Mouse (Mus musculus) limb, embryonic 12.5 days (tissue): ENCODE data around the gene Smim24. TPM values are rescaled to one million over a fixed set of nuclear protein-coding genes. Genes with fewer than 3 reads are reported as not detected.

Experiments
- ATAC-seq: fragments of 200-750 bp; cut with Nextera tagmentation; 2 replicates; pipeline ENCODE4 v1.8.0; 2017; ENCODE audit warnings: low read depth, moderate TSS enrichment; ENCODE audit not compliant: insufficient number of reproducible peaks, insufficient read depth, low FRiP score, low TSS enrichment
- H3K27ac ChIP-seq: fragments of 300-500 bp; sonication (generic); 2 replicates; pipeline ENCODE4 v1.5.1; 2016; ENCODE audit warnings: mild to moderate bottlenecking, moderate library complexity
- H3K27me3 ChIP-seq: fragments of 300-500 bp; sonication (generic); 2 replicates; pipeline ENCODE4 v1.6.1; 2016; ENCODE audit warnings: mild to moderate bottlenecking, moderate library complexity
- H3K36me3 ChIP-seq: fragments of 300-500 bp; sonication (generic); 2 replicates; pipeline ENCODE4 v1.6.1; 2016; ENCODE audit warnings: mild to moderate bottlenecking, moderate library complexity
- H3K4me1 ChIP-seq: fragments of 300-500 bp; sonication (generic); replicated peaks from 2 replicates; pipeline ENCODE4 v1.6.1; 2016
- H3K4me2 ChIP-seq: fragments of 300-500 bp; sonication (generic); 2 replicates; pipeline ENCODE4 v1.6.1; 2016; ENCODE audit warnings: mild to moderate bottlenecking, moderate library complexity
- H3K4me3 ChIP-seq: fragments of 300-500 bp; sonication (generic); replicated peaks from 2 replicates; pipeline ENCODE4 v1.5.1; 2016; ENCODE audit warnings: mild to moderate bottlenecking
- H3K9ac ChIP-seq: fragments of 300-500 bp; sonication (generic); replicated peaks from 2 replicates; pipeline ENCODE4 v1.6.1; 2016; ENCODE audit warnings: mild to moderate bottlenecking, moderate library complexity
- H3K9me3 ChIP-seq: fragments of 300-500 bp; sonication (generic); 2 replicates; pipeline ENCODE4 v1.6.1; 2016; ENCODE audit warnings: mild to moderate bottlenecking, moderate library complexity
- WGBS: fragments of 180-500 bp; shearing (Covaris S2); methylation state at CpG from one replicate; pipeline ENCODE4 v1.1.7; 2016; 5-methylcytosine and 5-hydroxymethylcytosine counted together
- polyA plus RNA-seq: library from polyadenylated mRNA; unstranded; fragments of >200 nt; fragmentation: Nextera tagmentation; extraction: Ambion mirVana; gene quantifications from 2 replicates; pipeline ENCODE4 v1.2.1, GENCODE M21; 2016

Smim24 gene
- polyA plus RNA-seq, 1 experiment from 2014 or later = 2.9 TPM

GRCm38 (mm10) chr10:81425236-81425850, 32.5 kb downstream of the Smim24 start:
- Histone ChIP-seq H3K4me3 (peak overlapping the region; percentile 15), H3K27me3 (peaks cover 77% of the 10 kb centered on the region)

GRCm38 (mm10) chr10:81426081-81426671, 33.3 kb downstream of the Smim24 start:
- Histone ChIP-seq H3K4me1 (peaks cover 47% of the 10 kb centered on the region), H3K4me3 (peak overlapping the region; percentile 55), H3K9me3 (peaks cover 6% of the 10 kb centered on the region; the same call in 1 of the 2 replicates), H3K27ac (no peak overlapping the region), H3K4me2 (peak overlapping the region; percentile 89), H3K27me3 (peaks cover 76% of the 10 kb centered on the region), H3K9ac (peak overlapping the region; percentile 68), H3K36me3 (no peaks in the 10 kb centered on the region)
- WGBS = 3% methylated on average over 22 of the region's 33 CpGs
- ATAC-seq = no peak

More at GRCm38 (mm10) chr10:81425236-81425850, 32.5 kb downstream of the Smim24 start:
- Histone ChIP-seq H3K9me3 (peaks cover 6% of the 10 kb centered on the region; the same call in 1 of the 2 replicates), H3K27ac (no peak overlapping the region), H3K4me2 (peak overlapping the region; percentile 89), H3K9ac (peak overlapping the region; percentile 37; the same call in 1 of the 2 replicates), H3K4me1 (peaks cover 44% of the 10 kb centered on the region), H3K36me3 (peaks cover 4% of the 10 kb centered on the region; the same call in 1 of the 2 replicates)
- WGBS = 26% methylated on average over 10 of the region's 10 CpGs
- no peak for ATAC-seq

DNA sequence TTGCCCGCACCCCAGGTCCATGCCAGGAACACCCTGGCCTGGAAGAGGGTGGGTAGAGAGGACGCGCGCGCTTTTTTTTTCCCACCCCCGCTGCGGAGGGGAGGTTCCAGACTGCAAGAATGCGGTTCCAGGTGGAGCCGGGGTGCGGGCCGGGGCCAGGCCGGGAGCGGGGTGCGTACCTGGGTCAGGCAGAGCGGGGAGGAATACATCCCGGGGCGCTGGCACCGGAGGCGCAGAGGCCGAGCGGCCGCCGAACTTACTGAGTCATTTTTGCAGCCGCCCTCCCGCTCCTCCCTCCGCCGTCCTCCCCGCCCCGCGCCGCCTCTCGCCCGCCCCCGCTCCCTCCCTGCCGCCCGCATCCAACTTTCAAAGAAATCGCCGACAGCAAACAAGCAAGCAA, 34.0 kb downstream of the Smim24 start:
- H3K36me3 ChIP-seq = no peaks in the 10 kb centered on the region
- WGBS = under 1% methylated on average over 35 of the region's 38 CpGs
- H3K4me2 ChIP-seq = peak overlapping the region; percentile 89
- peaks cover 78% of the 10 kb centered on the region for H3K27me3 ChIP-seq
- peaks cover 6% of the 10 kb centered on the region; the same call in 1 of the 2 replicates for H3K9me3 ChIP-seq
- peak overlapping the region; percentile 55 for H3K4me3 ChIP-seq
- H3K9ac ChIP-seq = peak overlapping the region; percentile 68
- no peak for ATAC-seq
- H3K4me1 ChIP-seq = peaks cover 52% of the 10 kb centered on the region
- no peak overlapping the region for H3K27ac ChIP-seq

GRCm38 (mm10) chr10:81427327-81427726, 34.5 kb downstream of the Smim24 start:
- no peaks in the 10 kb centered on the region for H3K36me3 ChIP-seq
- H3K27ac ChIP-seq = no peak overlapping the region
- H3K4me2 ChIP-seq = peak overlapping the region; percentile 89
- peaks cover 6% of the 10 kb centered on the region; the same call in 1 of the 2 replicates for H3K9me3 ChIP-seq
- peaks cover 80% of the 10 kb centered on the region for H3K27me3 ChIP-seq
- ATAC-seq = no peak
- H3K9ac ChIP-seq = peak overlapping the region; percentile 68; the same call in 1 of the 2 replicates
- WGBS = 30% methylated on average over 3 of the region's 3 CpGs
- H3K4me3 ChIP-seq = peak overlapping the region; percentile 55
- H3K4me1 ChIP-seq = peaks cover 52% of the 10 kb centered on the region

GRCm38 (mm10) chr10:81427804-81428506, 35.1 kb downstream of the Smim24 start:
- H3K9me3 ChIP-seq = peaks cover 6% of the 10 kb centered on the region; the same call in 1 of the 2 replicates
- H3K4me3 ChIP-seq = no peak overlapping the region
- H3K4me1 ChIP-seq = peaks cover 54% of the 10 kb centered on the region
- no peak overlapping the region for H3K4me2 ChIP-seq
- WGBS = 76% methylated on average over 8 of the region's 8 CpGs
- ATAC-seq = no peak
- H3K9ac ChIP-seq = no peak overlapping the region
- H3K27me3 ChIP-seq = peaks cover 80% of the 10 kb centered on the region
- no peak overlapping the region for H3K27ac ChIP-seq
- no peaks in the 10 kb centered on the region for H3K36me3 ChIP-seq

- Histone ChIP-seq H3K9ac (no peak overlapping the region), H3K4me1 (peaks cover 59% of the 10 kb centered on the region), H3K4me3 (no peak overlapping the region), H3K36me3 (no peaks in the 10 kb centered on the region), H3K4me2 (no peak overlapping the region), H3K9me3 (peaks cover 6% of the 10 kb centered on the region; the same call in 1 of the 2 replicates), H3K27ac (no peak overlapping the region), H3K27me3 (peaks cover 80% of the 10 kb centered on the region)
- 86% methylated on average over 7 of the region's 7 CpGs for WGBS
- ATAC-seq = no peak
Measured at GRCm38 (mm10) chr10:81428507-81428870, 35.6 kb downstream of the Smim24 start.

- Histone ChIP-seq H3K4me1 (peaks cover 58% of the 10 kb centered on the region), H3K36me3 (no peaks in the 10 kb centered on the region), H3K9ac (no peak overlapping the region), H3K4me2 (peak overlapping the region; percentile 93), H3K27me3 (peaks cover 80% of the 10 kb centered on the region), H3K4me3 (peak overlapping the region; percentile 76), H3K9me3 (peaks cover 6% of the 10 kb centered on the region; the same call in 1 of the 2 replicates), H3K27ac (no peak overlapping the region)
- 20% methylated on average over 2 of the region's 2 CpGs for WGBS
- no peak for ATAC-seq
Measured at GRCm38 (mm10) chr10:81429092-81429491, 36.2 kb downstream of the Smim24 start.

DNA sequence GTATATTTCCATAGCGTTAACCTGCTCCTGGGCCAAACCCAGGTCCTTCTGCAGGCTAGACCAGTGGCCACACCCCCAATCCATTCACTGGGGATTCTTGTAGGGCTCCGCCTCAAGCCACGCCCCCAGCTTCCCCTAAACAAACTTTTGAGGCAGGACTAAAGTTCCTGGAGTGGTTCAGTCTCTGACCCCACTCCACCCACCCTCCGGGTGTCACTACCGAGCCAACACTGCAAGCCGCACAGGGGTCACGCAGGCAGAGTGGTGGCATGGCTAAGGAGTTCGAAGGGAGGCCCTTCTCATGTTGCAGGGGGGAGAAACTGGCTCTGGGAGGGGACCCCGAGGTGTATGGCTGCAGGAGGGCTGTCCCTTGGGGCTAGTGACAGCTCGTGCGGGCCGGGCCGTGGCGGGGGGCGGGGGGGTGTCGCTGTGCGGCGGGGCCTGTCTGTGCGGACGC, 36.8 kb downstream of the Smim24 start:
- Histone ChIP-seq H3K36me3 (no peaks in the 10 kb centered on the region), H3K9ac (peak overlapping the region; percentile 81), H3K4me3 (peak overlapping the region; percentile 76), H3K9me3 (peaks cover 6% of the 10 kb centered on the region; the same call in 1 of the 2 replicates), H3K4me1 (peaks cover 52% of the 10 kb centered on the region), H3K27me3 (peaks cover 77% of the 10 kb centered on the region), H3K4me2 (peak overlapping the region; percentile 93), H3K27ac (peak overlapping the region; percentile 91)
- under 1% methylated on average over 20 of the region's 20 CpGs for WGBS
- ATAC-seq = peak; percentile 11; the same call in 1 of the 2 replicates

- peaks cover 6% of the 10 kb centered on the region; the same call in 1 of the 2 replicates for H3K9me3 ChIP-seq
- peak overlapping the region; percentile 81 for H3K9ac ChIP-seq
- WGBS = 0% methylated on average over 48 of the region's 89 CpGs
- peaks cover 72% of the 10 kb centered on the region for H3K27me3 ChIP-seq
- H3K4me2 ChIP-seq = peak overlapping the region; percentile 93
- no peak for ATAC-seq
- no peaks in the 10 kb centered on the region for H3K36me3 ChIP-seq
- H3K4me1 ChIP-seq = peaks cover 46% of the 10 kb centered on the region
- peak overlapping the region; percentile 91 for H3K27ac ChIP-seq
- peak overlapping the region; percentile 76 for H3K4me3 ChIP-seq
Measured at GRCm38 (mm10) chr10:81430141-81430830, 37.4 kb downstream of the Smim24 start.

- H3K27me3 ChIP-seq = peaks cover 68% of the 10 kb centered on the region
- H3K4me3 ChIP-seq = peak overlapping the region; percentile 76
- peaks cover 39% of the 10 kb centered on the region for H3K4me1 ChIP-seq
- 1% methylated on average over 58 of the region's 70 CpGs for WGBS
- peak overlapping the region; percentile 93 for H3K4me2 ChIP-seq
- peak overlapping the region; percentile 91 for H3K27ac ChIP-seq
- no peak for ATAC-seq
- H3K36me3 ChIP-seq = no peaks in the 10 kb centered on the region
- peak overlapping the region; percentile 81 for H3K9ac ChIP-seq
- H3K9me3 ChIP-seq = peaks cover 6% of the 10 kb centered on the region; the same call in 1 of the 2 replicates
Measured at GRCm38 (mm10) chr10:81430831-81431525, 38.1 kb downstream of the Smim24 start.
